Mouse (Mus musculus): ENCODE results near the gene D330020A13Rik. TPM values are rescaled to one million over a fixed set of nuclear protein-coding genes. Genes with fewer than 3 reads are reported as not detected.

Gene D330020A13Rik
- not detected for polyA plus RNA-seq (2017; shearing (Covaris generic))

GRCm38 (mm10) chr6:120294056-120294784 lies at the start of gene D330020A13Rik, which contains the start of gene B4galnt3:
D330020A13Rik (plus strand) TSS chr6:120294364.
B4galnt3 (minus strand) TSS chr6:120294559.

Other genes with a start within 250 kb of the D330020A13Rik start
- 0.45 TPM for gene Ninj2, start 201.0 kb upstream of the D330020A13Rik start, polyA plus RNA-seq (2017; shearing (Covaris generic))
- not detected for gene B4galnt3, start 195 bp downstream of the D330020A13Rik start, polyA plus RNA-seq (2017; shearing (Covaris generic))
- gene Kdm5a, start 69.8 kb downstream of the D330020A13Rik start, polyA plus RNA-seq (2017; shearing (Covaris generic)), result 111 TPM
- gene Ccdc77, start 70.0 kb downstream of the D330020A13Rik start, polyA plus RNA-seq (2017; shearing (Covaris generic)), result 10.9 TPM
- 41.0 TPM for gene Il17ra, start 168.9 kb downstream of the D330020A13Rik start, polyA plus RNA-seq (2017; shearing (Covaris generic))
- 1.4 TPM for gene Tmem121b, start 199.4 kb downstream of the D330020A13Rik start, polyA plus RNA-seq (2017; shearing (Covaris generic))
- gene Hdhd5, start 237.0 kb downstream of the D330020A13Rik start, polyA plus RNA-seq (2017; shearing (Covaris generic)), result 80.5 TPM

Data from activated CD4-positive, CD25-positive, alpha-beta regulatory T cell, adult 9 weeks (primary cell).